Mouse (Mus musculus): ENCODE measurements around the gene Gm26741.

- no peak for TF ChIP-seq CTCF (IDR thresholded peaks at IDR 0.05; ENCODE audit: extremely low read depth, insufficient read length, insufficient replicate concordance, low read depth, low read length)
- TF ChIP-seq POLR2A (IDR thresholded peaks at IDR 0.05; ENCODE audit: low read depth, low read length): no peak
These were observed 25.0 kb downstream of the Gm26741 start for GRCm38 (mm10) chr10:52383522-52383921.

Data from small intestine, adult 2 months (tissue).